Comparison of ENCODE assay signal across 9 mouse cellular contexts in genomic region chr11:61644576-61645326, GRCm38 (mm10). TPM values are rescaled to one million over a fixed set of nuclear protein-coding genes. Genes with fewer than 3 reads are reported as not detected.
DNase-seq lines count a peak whose midpoint lies in the region; ATAC-seq and TF ChIP-seq lines count a peak whose summit lies in the region.
"Had no signal": no experiment of that assay in that cellular context is flagged by ENCODE, and none has a peak within 500 bp of the region (broad histone marks: within the 10 kb centered on the region; RNA-seq: fewer than 3 reads in every experiment).

No protein-coding gene starts in this region.

- ATAC-seq in megakaryocyte-erythroid progenitor cell, adult 5-6 weeks (replicated peaks; ENCODE audit: low FRiP score, low TSS enrichment, poor library complexity, severe bottlenecking) = no peak
- ATAC-seq: midbrain, embryonic 13.5 days had no signal

- H3K79me2 ChIP-seq in C2C12 (ENCODE audit: control insufficient read depth, insufficient read depth) = no peaks in the 10 kb centered on the region

- H3K4me3 ChIP-seq in C2C12 (ENCODE audit: insufficient read depth, poor library complexity, severe bottlenecking) = no peak overlapping the region
- H3K4me3 ChIP-seq: midbrain, embryonic 13.5 days had no signal

- H3ac ChIP-seq in C2C12 (ENCODE audit: control insufficient read depth, insufficient read length, low read depth) = no peak overlapping the region

- no peak for TF ChIP-seq CTCF in C2C12 (IDR thresholded peaks at IDR 0.05; ENCODE audit: control insufficient read depth, insufficient read depth, insufficient read length)

- no peaks in the 10 kb centered on the region for H3K79me3 ChIP-seq in C2C12 (ENCODE audit: low read depth)

- DNase-seq in heart, adult 18-20 months = peak; percentile 36 to 49
- DNase-seq in heart, postnatal 36 days = no peak
- DNase-seq in frontal cortex, postnatal 36 days (ENCODE audit: low spot score in 2 of 2) = peak; percentile 64 to 75
- DNase-seq in left cerebral cortex, postnatal 36 days (ENCODE audit: low spot score in 2 of 2) = peak; percentile 59 to 67
- DNase-seq in kidney, postnatal 4 days = no peak
- no peak for DNase-seq in gastrocnemius, postnatal 10 days

- H3K27me3 ChIP-seq in C2C12 (ENCODE audit: control insufficient read depth, insufficient read depth, insufficient read length) = no peaks in the 10 kb centered on the region
- H3K27me3 ChIP-seq: midbrain, embryonic 13.5 days had no signal

- no peaks in the 10 kb centered on the region for H3K36me3 ChIP-seq in C2C12 (ENCODE audit: control insufficient read depth, insufficient read depth)
- H3K36me3 ChIP-seq: midbrain, embryonic 13.5 days had no signal

- intact Hi-C loops in heart, postnatal 36 days (cut with DNase I) = no loop called here
- intact Hi-C loops in left cerebral cortex, postnatal 36 days (cut with DNase I) = no loop called here

TF ChIP-seq in C2C12, 6 proteins besides CTCF, POLR2A, EP300 and RAD21:
- no peak for TF ChIP-seq CEBPB (IDR thresholded peaks at IDR 0.05; ENCODE audit: low read depth)
- TF ChIP-seq MYOG (IDR thresholded peaks at IDR 0.05; ENCODE audit: control insufficient read depth, extremely low read depth, insufficient read length) = no peak
- TF ChIP-seq USF1 (IDR thresholded peaks at IDR 0.05; ENCODE audit: low read depth) = peak; percentile 66
- TF ChIP-seq FOSL1 (IDR thresholded peaks at IDR 0.05; ENCODE audit: insufficient read depth, low read length, poor library complexity, severe bottlenecking) = peak; percentile 64
- peak; percentile 40 for TF ChIP-seq MAX (IDR thresholded peaks at IDR 0.05)
- peak; percentile 82 for TF ChIP-seq MYOD1 (IDR thresholded peaks at IDR 0.05; ENCODE audit: control insufficient read depth, insufficient read length, low read depth)

RNA-seq across cellular contexts. Expression of gene Grap, which starts 8.3 kb away (rescaled TPM):
- total RNA-seq in heart, adult 18-20 months (2021) = 10 to 100 TPM; 12.1 to 13.5 TPM
- 10 to 100 TPM; 11.5 to 15.0 TPM for total RNA-seq in heart, postnatal 36 days (2021)
- 0.14 TPM for polyA plus RNA-seq in C2C12 (2012; fragmentation: generic; extraction: Trizol)
- total RNA-seq in left cerebral cortex, postnatal 36 days (2021) = 1 to 10 TPM; 5.2 to 5.5 TPM
- 2.2 and 2.4 TPM in 2 replicates for total RNA-seq in megakaryocyte-erythroid progenitor cell, adult 5-6 weeks (2014; fragmentation: Nextera tagmentation)
- 1.3 TPM in 1 of 2 replicates, not detected in the other for total RNA-seq in megakaryocyte-erythroid progenitor cell, adult 5-6 weeks (2017)
- total RNA-seq in gastrocnemius, postnatal 10 days (2021) = 1 to 10 TPM; 7.0 to 8.0 TPM

RNA-seq across cellular contexts. Expression of gene Fam83g, which starts 39.1 kb away (rescaled TPM):
- total RNA-seq in heart, adult 18-20 months (2021) = under 1 TPM; 0.25 to 0.33 TPM
- under 1 TPM; 0.11 to 0.16 TPM for total RNA-seq in heart, postnatal 36 days (2021)
- not detected for polyA plus RNA-seq in C2C12 (2012; fragmentation: generic; extraction: Trizol)
- under 1 TPM in 1 of 2 experiments, not detected in 1; 0.07 TPM for total RNA-seq in left cerebral cortex, postnatal 36 days (2021)
- not detected in 2 replicates for total RNA-seq in megakaryocyte-erythroid progenitor cell, adult 5-6 weeks (2014; fragmentation: Nextera tagmentation)
- not detected in 2 replicates for total RNA-seq in megakaryocyte-erythroid progenitor cell, adult 5-6 weeks (2017)
- total RNA-seq in gastrocnemius, postnatal 10 days (2021) = under 1 TPM; 0.16 to 0.41 TPM

Comparison
In these comparisons a context has a peak if more than half of its experiments do, and no peak if none do; other contexts are left out.
1. DNase-seq: peak in heart, adult 18-20 months (2 of 2), frontal cortex, postnatal 36 days (2 of 2) and left cerebral cortex, postnatal 36 days (2 of 2); none in heart, postnatal 36 days (0 of 2), kidney, postnatal 4 days (0 of 2) and gastrocnemius, postnatal 10 days (single experiment).